Mouse (Mus musculus): ENCODE data around the gene Dnajb5. TPM values are rescaled to one million over a fixed set of nuclear protein-coding genes. Genes with fewer than 3 reads are reported as not detected.
A peak's percentile ranks its signal among the peaks of the same experiment; 100 is the strongest.

Gene Dnajb5
- polyA plus RNA-seq, 1 experiment from 2014 or later = 51.0 TPM

DNA sequence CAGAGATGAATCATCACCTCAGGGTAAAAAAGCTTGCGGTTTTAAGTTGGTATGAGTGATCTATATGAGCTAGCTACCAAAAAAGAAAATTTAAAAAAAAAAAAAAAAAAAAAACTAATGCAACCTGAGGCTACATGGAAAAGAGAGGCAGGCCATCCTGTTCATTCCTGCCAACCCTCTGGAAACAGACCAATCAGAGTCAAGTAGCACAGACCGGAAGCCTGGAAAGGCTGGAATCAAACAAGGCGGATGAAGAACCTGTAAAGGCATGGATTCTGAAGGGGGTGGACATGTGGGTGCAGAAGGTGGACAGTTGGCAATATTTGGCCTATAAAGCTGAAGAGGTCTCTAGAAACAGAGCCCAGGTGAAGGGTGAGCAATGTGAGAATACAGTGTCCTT, 4.2 kb upstream of the Dnajb5 start:
- WGBS = 87% methylated on average over 3 of the region's 3 CpGs
- Histone ChIP-seq H3K27me3 (peaks cover 8% of the 10 kb centered on the region; the same call in 1 of the 2 replicates), H3K4me3 (no peak overlapping the region), H3K4me2 (no peak overlapping the region), H3K9me3 (no peaks in the 10 kb centered on the region), H3K9ac (no peak overlapping the region), H3K4me1 (replicated peaks) (peaks cover 41% of the 10 kb centered on the region), H3K36me3 (peaks cover 9% of the 10 kb centered on the region; the same call in 1 of the 2 replicates), H3K27ac (no peak overlapping the region)
- ATAC-seq (ENCODE audit: low FRiP score) = no peak

DNA sequence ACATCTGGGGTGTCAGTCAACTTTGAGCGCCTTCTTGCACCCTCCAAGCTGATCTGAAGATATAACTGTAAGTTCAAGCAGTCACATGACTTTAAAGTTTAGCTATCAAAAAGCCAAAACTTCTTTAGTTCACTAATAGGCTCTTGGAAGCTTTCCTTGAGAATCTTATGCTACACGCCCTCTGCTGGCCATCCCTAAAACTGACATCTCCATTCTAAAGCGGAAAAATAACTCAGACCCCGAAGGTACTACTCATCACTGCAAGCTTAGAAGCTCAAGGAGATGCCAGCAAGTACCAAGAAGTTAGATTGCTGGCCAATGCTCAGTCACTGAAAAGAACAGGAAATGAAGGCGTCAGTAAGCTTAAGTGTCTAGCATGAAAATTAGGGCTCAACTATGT, 3.7 kb upstream of the Dnajb5 start:
- ATAC-seq (ENCODE audit: low FRiP score) = no peak
- 5% methylated on average over 5 of the region's 5 CpGs for WGBS
- Histone ChIP-seq H3K9me3 (no peaks in the 10 kb centered on the region), H3K27me3 (peaks cover 8% of the 10 kb centered on the region; the same call in 1 of the 2 replicates), H3K9ac (0 out of 2 replicates have a peak overlapping the region, but pooled peaks have one; percentile 56), H3K4me2 (peak overlapping the region; percentile 41), H3K4me3 (no peak overlapping the region), H3K36me3 (peaks cover 4% of the 10 kb centered on the region; the same call in 1 of the 2 replicates), H3K27ac (peak overlapping the region; percentile 87), H3K4me1 (replicated peaks) (peaks cover 46% of the 10 kb centered on the region)

DNA sequence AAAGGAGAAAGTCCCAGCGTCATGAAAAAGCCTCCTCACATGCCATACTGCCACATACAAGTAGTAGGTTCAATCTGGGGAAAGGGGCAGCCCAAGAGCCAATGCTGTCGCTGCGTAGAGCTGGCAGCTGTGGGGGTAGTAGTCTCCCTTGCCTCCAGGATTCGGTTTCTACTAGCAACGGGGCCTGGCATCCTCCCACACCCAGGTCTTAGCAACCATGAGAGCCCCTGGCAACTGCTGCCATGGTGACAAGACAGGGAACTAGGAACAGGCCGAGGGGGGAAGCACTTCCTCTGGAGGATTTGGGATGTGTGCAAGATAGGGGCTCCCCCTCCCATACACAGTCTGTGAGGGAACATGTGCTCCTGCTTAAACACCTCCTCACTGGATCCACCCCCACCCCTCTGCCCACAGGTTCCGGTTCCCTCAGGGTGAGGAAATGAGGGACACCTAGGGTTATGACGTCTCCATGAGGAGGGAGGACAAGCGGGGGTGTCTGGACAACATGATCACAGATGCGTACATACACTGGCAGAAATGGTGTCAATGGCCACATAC, 2.8 kb upstream of the Dnajb5 start:
- Histone ChIP-seq H3K4me1 (replicated peaks) (peaks cover 54% of the 10 kb centered on the region), H3K9ac (peak overlapping the region; percentile 56), H3K36me3 (no peaks in the 10 kb centered on the region), H3K27me3 (0 out of 2 replicates have a peak, but pooled peaks cover 3% of the 10 kb centered on the region), H3K4me3 (no peak overlapping the region), H3K4me2 (peak overlapping the region; percentile 41), H3K9me3 (no peaks in the 10 kb centered on the region), H3K27ac (peak overlapping the region; percentile 87)
- ATAC-seq (ENCODE audit: low FRiP score) = peak; percentile 34
- WGBS = 23% methylated on average over 10 of the region's 10 CpGs

DNA sequence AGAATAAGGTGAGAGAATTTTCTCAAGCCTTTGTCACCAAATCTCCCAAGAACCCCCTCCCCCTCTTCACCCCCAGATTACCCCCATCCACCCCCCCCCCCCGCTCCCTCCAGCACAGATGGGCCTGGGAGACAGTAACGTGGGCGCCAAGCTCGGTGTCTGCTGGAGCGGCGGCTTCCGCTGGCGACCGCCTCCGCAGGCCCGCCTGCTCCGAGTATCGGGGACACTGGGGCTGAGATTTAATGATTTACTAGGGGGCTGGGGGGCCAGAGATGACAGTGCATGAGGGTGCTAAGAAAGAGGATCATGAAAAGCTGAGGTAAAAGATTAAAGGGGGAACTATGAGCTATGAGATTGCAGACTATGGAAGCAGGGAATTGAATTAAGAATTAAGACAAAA, 1.1 kb upstream of the Dnajb5 start:
- peaks cover 68% of the 10 kb centered on the region for H3K4me1 ChIP-seq (replicated peaks)
- H3K4me2 ChIP-seq = peak overlapping the region; percentile 99; the same call in 1 of the 2 replicates
- 0 out of 2 replicates have a peak overlapping the region, but pooled peaks have one; percentile 51 for H3K9ac ChIP-seq
- no peak for ATAC-seq (ENCODE audit: low FRiP score)
- no peaks in the 10 kb centered on the region; the same call in 1 of the 2 replicates for H3K36me3 ChIP-seq
- peak overlapping the region; percentile 87 for H3K27ac ChIP-seq
- WGBS = 34% methylated on average over 13 of the region's 13 CpGs
- no peaks in the 10 kb centered on the region for H3K9me3 ChIP-seq
- no peak overlapping the region for H3K4me3 ChIP-seq
- 0 out of 2 replicates have a peak, but pooled peaks cover 3% of the 10 kb centered on the region for H3K27me3 ChIP-seq

DNA sequence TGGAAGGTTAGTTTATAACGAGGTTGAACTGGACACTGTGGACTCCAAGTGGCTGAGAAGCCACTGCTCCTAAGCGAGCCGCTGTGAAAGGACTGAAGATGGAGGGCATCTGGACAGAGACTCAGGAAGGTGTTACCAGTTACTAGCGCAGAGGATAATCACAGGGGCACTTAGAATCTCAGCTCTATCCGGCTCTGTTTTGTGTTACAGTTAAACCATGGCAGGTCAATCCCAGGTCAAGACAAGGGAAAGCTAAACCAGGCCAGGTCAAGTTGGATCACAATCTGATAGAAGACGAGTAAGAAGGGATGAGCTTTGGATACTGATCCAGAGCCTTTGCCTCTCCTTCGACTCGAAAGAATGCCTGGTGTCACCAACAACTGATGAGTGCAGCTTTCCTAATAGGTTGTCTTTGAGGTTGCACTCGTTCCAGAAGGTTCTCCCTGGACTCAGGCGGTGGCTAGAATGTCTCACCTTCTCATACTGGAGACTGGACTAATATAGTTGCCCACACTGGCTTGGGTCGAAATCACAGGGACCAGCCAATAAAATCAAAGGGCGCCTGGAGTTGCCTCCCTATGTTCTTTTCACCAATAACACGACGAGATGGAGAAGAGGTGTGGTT, 451 bp upstream of the Dnajb5 start:
- Histone ChIP-seq H3K4me1 (replicated peaks) (peaks cover 74% of the 10 kb centered on the region), H3K4me3 (peak overlapping the region; percentile 76), H3K27me3 (0 out of 2 replicates have a peak, but pooled peaks cover 3% of the 10 kb centered on the region), H3K9me3 (no peaks in the 10 kb centered on the region), H3K9ac (peak overlapping the region; percentile 51), H3K27ac (peak overlapping the region; percentile 87), H3K36me3 (peaks cover 4% of the 10 kb centered on the region; the same call in 1 of the 2 replicates), H3K4me2 (peak overlapping the region; percentile 99)
- WGBS = 12% methylated on average over 14 of the region's 14 CpGs
- no peak for ATAC-seq (ENCODE audit: low FRiP score)

DNA sequence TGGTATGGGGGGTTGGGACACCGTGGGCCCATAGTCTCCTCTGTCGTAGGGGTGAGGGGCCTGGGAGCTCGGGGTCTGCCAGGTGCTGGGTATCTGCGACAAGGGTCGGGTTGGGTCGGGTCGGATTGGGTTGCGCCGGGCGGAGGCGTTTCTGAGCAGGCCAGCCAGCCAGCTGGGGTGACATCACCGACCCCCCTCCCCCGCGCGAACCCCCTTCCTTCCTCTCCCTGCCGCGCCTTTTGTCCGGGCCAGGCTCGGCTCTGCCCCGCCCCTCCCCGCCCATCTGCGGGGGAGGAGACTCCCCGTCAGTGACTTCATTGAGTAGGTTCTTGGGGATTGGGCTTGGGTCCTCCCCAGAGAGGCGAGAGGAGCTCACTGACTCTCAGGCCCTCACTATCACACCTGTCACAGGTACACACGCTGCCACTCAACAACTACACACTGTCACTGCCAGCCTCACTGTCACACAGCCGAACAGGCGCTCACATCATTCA, 498 bp downstream of the Dnajb5 start:
- Histone ChIP-seq H3K4me1 (replicated peaks) (peaks cover 83% of the 10 kb centered on the region), H3K9me3 (no peaks in the 10 kb centered on the region), H3K27me3 (0 out of 2 replicates have a peak, but pooled peaks cover 3% of the 10 kb centered on the region), H3K4me3 (peak overlapping the region; percentile 76), H3K36me3 (peaks cover 12% of the 10 kb centered on the region), H3K4me2 (peak overlapping the region; percentile 99), H3K9ac (peak overlapping the region; percentile 97), H3K27ac (peak overlapping the region; percentile 98)
- WGBS = under 1% methylated on average over 21 of the region's 27 CpGs
- ATAC-seq (ENCODE audit: low FRiP score) = peak; percentile 58

DNA sequence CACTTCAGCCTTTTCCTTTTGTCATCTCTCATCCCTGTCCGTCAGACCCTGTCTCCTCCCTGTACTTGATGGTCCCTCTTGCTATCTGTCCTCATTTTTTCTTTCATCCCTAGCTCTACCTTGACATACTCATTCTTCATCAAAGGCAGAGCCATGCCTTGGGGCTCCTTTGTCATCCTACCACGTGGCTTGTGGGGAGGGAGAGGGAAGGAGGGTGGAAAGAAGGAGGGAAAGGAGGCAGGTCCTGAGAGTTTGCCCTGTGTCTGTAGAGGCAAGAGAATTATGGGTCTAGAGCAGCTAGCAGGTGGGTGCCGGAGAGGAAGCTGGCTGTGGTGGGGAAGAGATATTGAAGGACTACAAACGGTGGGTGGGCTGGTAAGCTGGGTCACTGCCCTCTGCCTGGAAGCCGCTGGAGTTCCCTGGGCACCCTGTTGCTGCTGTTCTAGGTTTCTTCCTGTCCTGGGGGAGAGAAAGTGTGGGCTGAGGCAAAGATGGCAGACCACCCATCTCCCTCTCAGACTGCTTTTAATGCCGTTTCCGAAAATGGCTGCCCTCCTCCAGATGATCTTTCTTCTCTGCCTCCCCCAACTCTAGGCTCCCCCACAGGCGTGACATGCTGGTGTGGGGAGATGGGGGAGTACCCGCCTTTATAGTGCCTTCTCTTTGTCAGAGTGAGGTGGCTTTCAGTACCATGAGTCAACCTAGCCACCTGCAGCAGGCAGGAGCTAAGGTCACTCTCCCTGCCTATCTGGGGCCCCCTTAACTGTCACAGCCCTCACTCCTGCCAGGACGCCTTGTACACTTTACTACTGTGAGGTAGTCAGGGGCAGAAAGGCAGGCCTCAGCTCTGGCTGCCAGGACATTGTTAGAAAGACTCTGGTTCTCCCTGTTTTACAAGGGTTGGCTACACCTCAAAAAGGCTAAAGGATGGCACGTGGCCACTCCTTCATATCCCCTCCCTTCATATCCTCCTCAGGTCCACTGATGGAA, 1.9 kb downstream of the Dnajb5 start:
- ATAC-seq (ENCODE audit: low FRiP score) = no peak
- WGBS = 50% methylated on average over 11 of the region's 11 CpGs
- peak overlapping the region; percentile 76 for H3K4me3 ChIP-seq

DNA sequence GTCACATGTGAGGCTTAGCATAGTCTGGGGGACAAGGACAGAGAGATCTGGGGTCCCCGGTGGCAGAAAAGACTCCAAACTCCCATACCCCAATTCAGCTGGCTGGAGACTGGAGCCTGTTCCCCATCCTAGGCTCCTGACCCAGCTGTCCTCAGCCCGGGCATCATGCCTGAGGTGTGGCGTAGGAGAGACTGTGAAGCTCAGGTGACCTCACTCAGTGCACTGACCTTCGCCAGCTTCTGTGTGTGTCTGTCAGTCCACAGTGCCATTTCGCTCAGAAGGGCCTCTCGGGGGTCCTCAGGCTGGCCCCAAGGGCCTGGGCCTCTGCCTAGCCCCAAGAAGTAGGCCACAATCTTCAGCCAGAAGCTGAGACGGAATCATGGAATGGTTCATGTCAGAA, 2.9 kb downstream of the Dnajb5 start:
- Histone ChIP-seq H3K4me1 (replicated peaks) (peaks cover 69% of the 10 kb centered on the region), H3K36me3 (peaks cover 33% of the 10 kb centered on the region), H3K4me2 (peak overlapping the region; percentile 99), H3K27me3 (0 out of 2 replicates have a peak, but pooled peaks cover 2% of the 10 kb centered on the region), H3K9me3 (no peaks in the 10 kb centered on the region), H3K27ac (peak overlapping the region; percentile 98), H3K4me3 (peak overlapping the region; percentile 76), H3K9ac (peak overlapping the region; percentile 97)
- WGBS = 85% methylated on average over 7 of the region's 7 CpGs
- ATAC-seq (ENCODE audit: low FRiP score) = no peak

More for the DNA sequence above, 1.9 kb downstream of the Dnajb5 start:
- Histone ChIP-seq H3K36me3 (peaks cover 22% of the 10 kb centered on the region), H3K27ac (peak overlapping the region; percentile 98), H3K4me2 (peak overlapping the region; percentile 99), H3K9me3 (no peaks in the 10 kb centered on the region), H3K4me1 (replicated peaks) (peaks cover 79% of the 10 kb centered on the region), H3K9ac (peak overlapping the region; percentile 97), H3K27me3 (0 out of 2 replicates have a peak, but pooled peaks cover 3% of the 10 kb centered on the region)

DNA sequence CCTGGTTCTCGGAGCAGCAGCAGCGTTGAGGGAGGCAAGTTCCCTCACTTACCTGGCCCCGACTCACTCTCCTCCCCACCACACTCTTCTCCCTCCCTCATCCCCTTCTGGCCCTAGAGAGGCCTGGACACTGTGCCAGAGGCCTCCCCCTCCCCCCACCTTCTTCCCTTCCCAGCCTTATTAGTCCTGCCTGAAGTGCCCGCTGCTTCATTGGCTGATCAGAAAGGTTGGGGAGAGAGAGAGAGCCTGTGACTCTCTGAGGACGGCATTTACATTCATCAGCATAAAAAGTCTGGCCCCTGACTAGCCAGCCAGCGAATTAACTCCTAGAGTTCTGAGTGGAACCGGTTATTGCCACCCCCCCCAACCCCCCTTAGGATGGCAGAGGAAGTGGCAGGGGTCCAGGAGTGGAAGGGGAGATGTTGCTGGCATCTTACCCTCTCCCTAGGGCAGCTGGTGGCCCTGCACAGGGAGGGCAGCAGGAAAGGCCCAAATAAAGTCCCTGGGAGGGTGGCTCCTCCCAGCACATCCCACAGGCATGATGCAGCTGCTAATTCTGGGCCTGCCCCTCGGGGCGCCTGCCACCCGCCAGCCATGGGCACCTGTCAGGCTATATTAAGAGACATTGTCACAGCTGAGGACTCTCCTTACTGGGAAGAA, 4.0 kb downstream of the Dnajb5 start:
- no peak for ATAC-seq (ENCODE audit: low FRiP score)

DNA sequence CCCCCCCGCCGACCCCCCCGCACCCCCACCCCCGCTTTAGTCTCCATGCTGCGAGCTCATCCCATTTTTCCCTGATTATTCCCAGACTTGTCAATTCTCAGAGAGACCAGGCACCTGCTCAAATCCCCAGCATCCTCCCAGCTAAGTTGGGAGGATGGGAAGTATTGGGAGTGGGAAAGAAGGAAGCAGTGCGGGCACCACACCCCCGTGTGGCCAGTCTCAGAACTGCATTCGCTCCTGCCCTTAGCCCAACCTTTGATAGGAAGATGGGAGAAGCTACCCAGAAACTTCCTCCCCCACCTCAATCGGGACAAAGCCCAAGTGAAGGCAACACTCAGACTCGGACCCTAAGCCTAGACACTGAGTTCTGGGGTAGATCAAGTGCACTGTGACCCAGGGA, 4.7 kb downstream of the Dnajb5 start:
- 5% methylated on average over 10 of the region's 10 CpGs for WGBS
- peaks cover 52% of the 10 kb centered on the region for H3K4me1 ChIP-seq (replicated peaks)
- peak overlapping the region; percentile 76; the same call in 1 of the 2 replicates for H3K4me3 ChIP-seq
- no peaks in the 10 kb centered on the region for H3K27me3 ChIP-seq
- peak overlapping the region; percentile 98 for H3K27ac ChIP-seq
- H3K9ac ChIP-seq = peak overlapping the region; percentile 97
- H3K36me3 ChIP-seq = peaks cover 50% of the 10 kb centered on the region
- peak overlapping the region; percentile 99 for H3K4me2 ChIP-seq
- no peak for ATAC-seq (ENCODE audit: low FRiP score)
- no peaks in the 10 kb centered on the region for H3K9me3 ChIP-seq

More for the DNA sequence above, 4.0 kb downstream of the Dnajb5 start:
- peak overlapping the region; percentile 99 for H3K4me2 ChIP-seq
- H3K9me3 ChIP-seq = no peaks in the 10 kb centered on the region
- H3K9ac ChIP-seq = peak overlapping the region; percentile 97
- no peaks in the 10 kb centered on the region for H3K27me3 ChIP-seq
- H3K4me3 ChIP-seq = peak overlapping the region; percentile 76
- peaks cover 43% of the 10 kb centered on the region for H3K36me3 ChIP-seq
- WGBS = 13% methylated on average over 10 of the region's 10 CpGs
- H3K27ac ChIP-seq = peak overlapping the region; percentile 98
- H3K4me1 ChIP-seq (replicated peaks) = peaks cover 59% of the 10 kb centered on the region

DNA sequence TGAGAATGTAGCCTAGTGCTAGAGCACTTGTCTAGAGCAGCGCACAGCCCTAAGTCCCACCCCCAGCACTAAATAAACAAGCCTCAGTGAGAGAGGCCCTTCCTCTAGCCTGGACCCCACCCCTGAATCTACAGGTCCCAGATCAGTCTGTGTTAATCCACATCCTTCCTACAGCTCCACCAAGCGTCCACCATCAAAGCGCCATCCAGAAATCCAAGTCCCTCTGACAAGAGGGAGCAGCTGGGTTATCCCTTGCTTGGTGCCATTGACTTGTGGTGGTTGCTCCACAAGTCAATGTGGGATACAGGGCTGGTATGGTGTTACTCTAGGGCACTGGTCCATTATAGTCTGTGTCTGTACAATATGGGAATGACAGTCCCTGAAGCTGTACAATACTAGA, 5.6 kb downstream of the Dnajb5 start:
- Histone ChIP-seq H3K36me3 (peaks cover 53% of the 10 kb centered on the region), H3K4me2 (no peak overlapping the region), H3K9ac (no peak overlapping the region), H3K27me3 (no peaks in the 10 kb centered on the region), H3K9me3 (no peaks in the 10 kb centered on the region), H3K4me3 (no peak overlapping the region), H3K4me1 (replicated peaks) (peaks cover 50% of the 10 kb centered on the region), H3K27ac (no peak overlapping the region)
- 93% methylated on average over 3 of the region's 3 CpGs for WGBS
- ATAC-seq (ENCODE audit: low FRiP score) = no peak

All from hindbrain, embryonic 13.5 days (tissue).